Mouse (Mus musculus) erythroblast, embryonic 14.5 days (primary cell): Measurements from ENCODE around the gene Afm. TPM values are rescaled to one million over a fixed set of nuclear protein-coding genes. Genes with fewer than 3 reads are reported as not detected.
A peak's percentile ranks its signal among the peaks of the same experiment; 100 is the strongest.

ENCODE experiments used
- H3K27me3 ChIP-seq: 2 replicates; pipeline ENCODE4 v1.6.1; 2012; ENCODE audit warnings: inconsistent platforms; ENCODE audit not compliant: control insufficient read depth
- H3K36me3 ChIP-seq: 2 replicates; pipeline ENCODE4 v1.6.1; 2012; ENCODE audit warnings: mild to moderate bottlenecking, inconsistent platforms; ENCODE audit not compliant: control insufficient read depth
- H3K4me1 ChIP-seq: 2 replicates; pipeline ENCODE4 v1.6.1; 2012; ENCODE audit warnings: inconsistent platforms; ENCODE audit not compliant: control insufficient read depth
- H3K4me3 ChIP-seq: replicated peaks from 2 replicates; pipeline ENCODE3; 2012; ENCODE audit warnings: moderate library complexity, mild to moderate bottlenecking, inconsistent platforms
- H3K9me3 ChIP-seq: 2 replicates; pipeline ENCODE4 v1.6.1; 2012; ENCODE audit warnings: low read length, inconsistent platforms, mixed read lengths; ENCODE audit not compliant: control insufficient read depth
- GATA1 ChIP-seq: IDR thresholded peaks from 2 replicates; pipeline ENCODE4 v1.6.1; 2012; ENCODE audit warnings: low read length, inconsistent platforms, mixed read lengths
- TAL1 ChIP-seq: IDR thresholded peaks from 3 replicates; pipeline ENCODE4 v1.6.1; 2012; ENCODE audit warnings: low read length, inconsistent platforms, mixed read lengths
- polyA plus RNA-seq: library from polyadenylated mRNA; stranded (reverse); fragments of >175 nt; gene quantifications from 2 replicates; pipeline ENCODE4 v1.2.3, GENCODE M21; 2012

Afm gene
- polyA plus RNA-seq, 1 experiment = not detected

DNA sequence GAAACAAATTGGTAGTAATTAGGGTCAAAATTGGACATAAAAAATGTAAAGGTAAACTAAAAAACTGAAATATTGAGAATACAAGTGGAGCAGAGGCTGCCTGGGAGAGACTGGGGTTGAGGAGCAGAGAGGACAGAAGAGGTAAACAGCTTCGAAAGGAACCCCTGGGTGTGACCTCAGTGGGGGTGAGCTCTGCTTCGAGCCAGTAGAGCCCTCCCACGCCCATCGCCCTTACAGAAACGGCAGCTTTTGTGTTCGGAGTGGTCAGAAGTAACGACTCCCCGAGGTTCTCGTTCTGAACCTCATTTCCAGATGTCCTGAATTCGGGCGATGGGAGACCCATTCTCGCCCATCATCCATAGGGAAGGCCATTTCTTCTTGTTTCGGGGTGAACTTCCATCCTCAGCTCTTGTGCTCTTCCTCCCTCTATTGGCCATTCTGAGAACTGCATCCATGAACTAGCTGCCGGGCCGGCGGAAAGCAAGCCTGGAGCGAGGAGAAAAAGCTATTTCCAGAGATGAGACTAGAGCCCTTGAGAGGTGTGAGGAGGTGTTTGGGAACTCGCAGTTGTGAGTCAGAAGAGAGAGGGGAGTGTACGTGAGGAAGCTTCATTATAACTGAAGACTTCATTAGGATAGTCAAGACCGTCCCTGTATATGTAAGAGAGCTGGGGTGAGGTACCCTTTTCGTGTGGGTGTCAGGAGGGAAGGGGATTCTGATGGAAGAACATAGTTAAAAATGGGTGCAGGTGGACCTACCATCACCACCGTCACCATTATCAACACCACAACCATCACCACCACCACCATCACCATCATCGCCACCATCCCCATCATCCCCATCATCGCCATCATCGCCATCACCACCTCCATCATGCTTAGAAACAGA is 70.2 kb downstream of the Afm start:
- H3K27me3 ChIP-seq = no peaks in the 10 kb centered on the region
- peak overlapping the region; percentile 40 for H3K4me3 ChIP-seq
- H3K36me3 ChIP-seq = no peaks in the 10 kb centered on the region
- H3K4me1 ChIP-seq = no peaks in the 10 kb centered on the region
- H3K9me3 ChIP-seq = no peaks in the 10 kb centered on the region
- no peak for TF ChIP-seq GATA1
- no peak for TF ChIP-seq TAL1

DNA sequence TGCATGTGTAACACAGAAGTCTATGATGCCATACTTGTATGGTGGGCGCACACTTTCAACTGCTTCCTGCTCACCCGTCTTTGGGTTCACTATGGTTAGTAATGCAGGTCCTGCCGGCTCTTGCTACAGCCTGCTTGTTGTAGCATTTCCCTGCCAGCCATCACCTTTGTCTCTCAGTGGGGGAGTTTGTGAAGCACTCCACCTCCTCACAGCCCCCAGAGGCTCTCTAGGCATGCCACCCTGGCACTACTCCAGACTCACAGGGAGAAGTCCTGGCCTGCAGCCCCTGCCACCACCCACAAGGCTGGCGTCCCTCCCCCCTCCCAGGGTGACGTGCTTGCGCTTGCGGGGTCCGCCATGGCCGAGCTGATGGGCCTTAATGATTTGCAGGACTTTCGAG is 71.9 kb downstream of the Afm start:
- Histone ChIP-seq H3K4me1 (peaks cover 3% of the 10 kb centered on the region), H3K4me3 (no peak overlapping the region), H3K9me3 (no peaks in the 10 kb centered on the region), H3K36me3 (no peaks in the 10 kb centered on the region), H3K27me3 (no peaks in the 10 kb centered on the region)
- TF ChIP-seq TAL1 = no peak
- TF ChIP-seq GATA1 = no peak

DNA sequence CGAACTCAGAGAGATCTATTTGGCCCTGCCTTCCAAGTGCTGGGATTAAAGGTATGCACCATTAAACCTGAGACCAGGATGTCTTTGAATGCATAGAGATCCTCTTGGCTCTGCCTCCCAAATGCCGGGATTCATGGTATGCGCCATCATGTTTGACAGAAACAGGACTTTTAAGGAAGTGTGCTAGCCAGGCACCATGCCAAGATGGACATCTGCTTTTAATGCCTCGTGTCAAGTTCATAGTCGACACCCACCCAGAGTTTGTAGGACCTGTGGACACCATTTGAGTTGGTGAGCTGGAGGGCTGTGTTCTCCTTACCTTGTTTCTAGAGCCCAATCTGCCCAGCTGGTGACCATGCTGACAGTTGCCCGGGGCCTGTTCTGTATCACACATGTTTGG is 73.2 kb downstream of the Afm start:
- H3K36me3 ChIP-seq = no peaks in the 10 kb centered on the region
- H3K4me1 ChIP-seq = peaks cover 3% of the 10 kb centered on the region
- H3K27me3 ChIP-seq = no peaks in the 10 kb centered on the region
- no peak overlapping the region for H3K4me3 ChIP-seq
- H3K9me3 ChIP-seq = no peaks in the 10 kb centered on the region
- TF ChIP-seq GATA1 (no peak), TAL1 (no peak)

DNA sequence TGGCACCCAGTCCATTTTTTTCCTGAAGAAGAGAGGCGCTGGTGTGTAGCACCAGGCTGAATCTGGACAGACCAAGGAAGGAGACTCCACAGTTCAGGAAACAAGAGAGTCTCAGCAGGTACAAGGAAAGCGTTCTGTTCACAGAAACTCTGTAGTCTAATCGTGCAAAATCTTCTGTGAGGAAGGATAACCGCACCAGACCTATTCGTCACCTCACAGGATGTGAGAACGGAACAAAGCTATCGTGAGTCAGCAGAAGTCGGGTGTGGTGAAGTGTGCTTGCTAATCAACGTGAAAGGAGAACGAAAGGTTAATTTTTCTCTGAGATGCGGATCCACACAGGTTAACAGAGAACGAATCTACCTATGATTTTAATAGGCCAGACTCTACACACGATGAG is 76.2 kb downstream of the Afm start:
- Histone ChIP-seq H3K4me3 (no peak overlapping the region), H3K27me3 (no peaks in the 10 kb centered on the region), H3K9me3 (no peaks in the 10 kb centered on the region), H3K4me1 (peaks cover 3% of the 10 kb centered on the region), H3K36me3 (no peaks in the 10 kb centered on the region)
- TF ChIP-seq GATA1 = no peak
- no peak for TF ChIP-seq TAL1

DNA sequence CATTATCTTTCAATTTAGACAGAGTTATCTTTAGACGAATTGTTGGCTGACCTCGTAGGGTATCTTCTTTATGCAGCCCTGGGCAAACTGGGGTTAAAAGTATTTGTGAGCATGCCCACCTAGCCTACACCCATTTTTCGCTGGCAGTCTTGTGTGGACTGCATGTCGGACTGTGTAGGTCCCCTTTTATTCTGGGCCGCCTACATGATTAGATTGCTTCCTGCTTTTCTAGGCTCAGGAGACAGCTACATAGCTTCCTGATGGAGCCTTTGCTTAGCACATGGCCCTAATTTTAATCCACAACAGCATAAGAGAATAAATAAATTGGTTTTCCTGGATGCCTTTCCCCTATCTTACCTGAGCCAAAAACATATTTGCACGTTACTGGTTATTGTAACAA is 77.4 kb downstream of the Afm start:
- H3K4me3 ChIP-seq = no peak overlapping the region

DNA sequence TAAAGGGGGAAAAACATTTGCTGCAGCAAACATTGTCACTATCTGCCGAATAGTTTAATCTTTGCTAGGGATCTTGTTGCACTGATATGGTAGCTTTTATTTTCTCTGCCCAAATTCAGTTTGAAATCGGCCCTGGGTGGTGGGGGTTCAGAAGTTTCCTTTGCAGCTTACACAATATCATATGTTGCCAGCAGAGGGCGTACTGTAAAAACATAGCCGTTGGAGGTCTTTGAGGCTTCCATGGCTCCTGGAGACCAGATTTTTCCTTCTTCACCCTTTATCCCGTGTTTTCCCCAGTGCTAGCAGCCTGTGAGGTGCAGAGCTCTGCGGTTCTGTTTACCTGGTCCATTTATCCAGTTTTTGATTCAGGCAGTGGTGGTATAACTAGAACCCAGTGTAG is 82.7 kb downstream of the Afm start:
- Histone ChIP-seq H3K27me3 (no peaks in the 10 kb centered on the region), H3K4me1 (no peaks in the 10 kb centered on the region), H3K9me3 (no peaks in the 10 kb centered on the region), H3K36me3 (no peaks in the 10 kb centered on the region; the same call in 1 of the 2 replicates), H3K4me3 (no peak overlapping the region)
- TF ChIP-seq TAL1 = no peak
- TF ChIP-seq GATA1 = no peak

More for the DNA sequence above, 77.4 kb downstream of the Afm start:
- H3K9me3 ChIP-seq = no peaks in the 10 kb centered on the region
- no peak for TF ChIP-seq GATA1
- no peak for TF ChIP-seq TAL1
- H3K27me3 ChIP-seq = no peaks in the 10 kb centered on the region
- peaks cover 3% of the 10 kb centered on the region for H3K4me1 ChIP-seq
- H3K36me3 ChIP-seq = no peaks in the 10 kb centered on the region

Other genes with a start within 250 kb of the Afm start
- gene Ankrd17, start 152.4 kb upstream of the Afm start, polyA plus RNA-seq = 0.48 and 0.51 TPM in 2 replicates
- gene Gm9958, start 151.7 kb upstream of the Afm start, polyA plus RNA-seq = 0.06 TPM in 1 of 2 replicates, not detected in the other
- 0.52 and 0.75 TPM in 2 replicates for gene Alb, start 58.0 kb upstream of the Afm start, polyA plus RNA-seq
- gene Afp, start 28.2 kb upstream of the Afm start, polyA plus RNA-seq = 1.9 TPM in 2 replicates
- gene 5830473C10Rik, start 42.2 kb downstream of the Afm start, polyA plus RNA-seq = not detected in 2 replicates
- not detected in 2 replicates for gene Rassf6, start 121.7 kb downstream of the Afm start, polyA plus RNA-seq
- not detected in 2 replicates for gene Cxcl5, start 240.4 kb downstream of the Afm start, polyA plus RNA-seq
- 0.03 TPM in 1 of 2 replicates, not detected in the other for gene Ppbp, start 249.6 kb downstream of the Afm start, polyA plus RNA-seq